Mouse (Mus musculus) adrenal gland, adult 8-10 months (tissue): ENCODE measurements at regions not wholly inside any gene's neighbourhood (a gene's known extent, or its start where the extent isn't known, plus 50 kb on each side); places are given as distances from the start of the nearest gene placed in this dataset.

ENCODE experiments used
- DNase-seq: peaks from one replicate; pipeline ENCODE4 v3.0.0; 2022

DNA sequence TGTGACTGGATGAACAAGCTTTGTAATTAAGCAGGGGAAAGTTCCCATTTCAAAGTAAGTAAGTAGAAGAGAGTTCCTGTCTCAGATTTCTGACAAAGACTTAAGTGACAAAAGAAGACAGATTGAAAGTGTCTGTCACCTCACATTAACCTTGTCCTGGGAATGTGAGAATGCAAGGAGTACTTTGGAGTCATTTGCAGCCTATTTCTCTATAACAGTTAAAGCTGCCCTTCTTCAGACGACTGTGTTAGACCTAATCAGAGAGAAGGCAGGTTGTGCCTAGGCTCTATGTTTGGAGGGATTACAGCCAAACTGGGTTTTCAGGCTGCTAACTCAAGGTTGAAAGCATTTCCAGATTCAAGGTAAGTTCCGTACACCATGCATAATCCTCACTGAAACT lies 446.5 kb downstream of the Pdgfc start:
- no peak for DNase-seq

DNA sequence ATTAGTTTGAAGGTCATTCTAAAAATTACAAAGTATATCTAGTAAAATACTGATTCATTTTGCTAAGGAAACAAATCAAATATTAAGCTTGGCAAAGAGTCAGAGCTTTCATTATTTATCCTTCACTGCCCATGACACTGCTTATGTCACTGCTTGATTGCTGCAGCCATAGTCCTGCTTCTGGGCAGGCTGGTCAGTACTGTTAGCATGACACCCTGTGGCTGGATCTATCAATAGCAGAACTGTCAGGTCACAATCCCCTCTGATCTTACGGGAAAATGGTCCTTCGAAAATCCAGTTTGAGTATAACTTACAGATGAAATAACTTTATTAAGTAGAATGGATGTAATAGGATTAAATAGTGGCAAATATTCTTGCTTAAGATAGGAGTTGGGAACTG lies 447.1 kb downstream of the Pdgfc start:
- DNase-seq = peak; percentile 20

DNA sequence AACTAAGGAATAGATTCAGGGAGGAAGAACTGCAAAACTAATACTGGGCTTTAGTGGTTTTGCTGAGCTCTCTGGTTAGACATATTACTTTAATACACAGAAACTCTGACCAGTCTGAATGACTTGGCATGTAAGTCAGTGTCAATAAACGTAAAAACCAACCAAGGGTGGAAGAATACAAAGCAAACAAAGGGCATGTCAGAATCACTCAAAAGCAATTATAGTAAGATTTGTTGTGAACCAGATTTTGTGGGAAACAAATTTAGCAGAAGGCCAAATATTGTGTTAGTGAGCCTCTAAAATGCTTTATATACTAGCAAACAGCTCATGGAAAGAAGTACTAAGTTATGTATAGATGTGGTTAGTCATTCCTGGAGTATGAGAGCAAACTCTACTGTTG lies 427.1 kb upstream of the Ctso start:
- DNase-seq = no peak

- no peak for DNase-seq
Measured at GRCm38 (mm10) chr3:81508611-81509010, 423.8 kb upstream of the Ctso start.

- DNase-seq = no peak
Measured at GRCm38 (mm10) chr3:81521804-81522203, 410.6 kb upstream of the Ctso start.

DNA sequence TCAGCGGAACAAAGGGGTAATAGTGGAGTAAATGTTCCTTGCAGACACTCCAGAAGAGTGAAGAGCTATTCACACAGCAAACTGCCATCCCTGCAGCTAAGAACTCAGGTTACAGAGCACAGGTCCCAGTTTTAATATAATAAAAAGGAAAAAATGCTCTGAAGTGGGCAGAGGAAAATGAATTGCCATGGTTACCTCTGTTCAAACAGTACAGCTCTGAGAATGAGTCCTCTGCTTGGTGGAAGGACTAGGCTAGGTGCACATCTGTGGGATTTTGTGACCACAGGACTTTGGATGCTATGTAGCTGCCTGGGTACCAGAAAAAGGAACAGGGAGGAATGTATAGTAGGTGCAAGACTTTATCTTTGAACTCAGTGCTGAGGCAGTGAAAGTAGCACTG lies 401.5 kb upstream of the Ctso start:
- DNase-seq = no peak

GRCm38 (mm10) chr3:81535448-81536205 lies 396.8 kb upstream of the Ctso start:
- DNase-seq = peak; percentile 45

DNA sequence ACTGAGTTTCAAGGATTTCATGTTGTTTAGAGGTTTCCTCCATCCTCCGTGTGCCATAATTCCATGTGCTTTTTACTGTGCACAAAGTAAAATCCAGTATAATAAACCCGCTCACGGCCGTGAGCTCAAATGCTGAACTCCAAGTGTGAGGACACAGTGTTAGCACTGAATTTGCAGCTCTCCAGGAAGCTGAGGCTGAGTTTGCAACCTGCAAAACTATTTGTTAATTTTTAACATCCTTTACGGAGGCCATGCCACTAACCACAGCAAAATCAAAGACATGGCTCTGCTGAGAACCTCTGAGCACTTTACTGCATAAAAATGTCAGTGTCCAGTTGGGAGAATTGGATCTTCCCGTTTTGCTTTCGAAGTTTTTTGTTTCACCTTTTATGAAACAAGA lies 377.6 kb upstream of the Ctso start:
- DNase-seq = no peak

- DNase-seq = no peak
Measured at GRCm38 (mm10) chr3:81562610-81563258, 369.7 kb upstream of the Ctso start.

DNA sequence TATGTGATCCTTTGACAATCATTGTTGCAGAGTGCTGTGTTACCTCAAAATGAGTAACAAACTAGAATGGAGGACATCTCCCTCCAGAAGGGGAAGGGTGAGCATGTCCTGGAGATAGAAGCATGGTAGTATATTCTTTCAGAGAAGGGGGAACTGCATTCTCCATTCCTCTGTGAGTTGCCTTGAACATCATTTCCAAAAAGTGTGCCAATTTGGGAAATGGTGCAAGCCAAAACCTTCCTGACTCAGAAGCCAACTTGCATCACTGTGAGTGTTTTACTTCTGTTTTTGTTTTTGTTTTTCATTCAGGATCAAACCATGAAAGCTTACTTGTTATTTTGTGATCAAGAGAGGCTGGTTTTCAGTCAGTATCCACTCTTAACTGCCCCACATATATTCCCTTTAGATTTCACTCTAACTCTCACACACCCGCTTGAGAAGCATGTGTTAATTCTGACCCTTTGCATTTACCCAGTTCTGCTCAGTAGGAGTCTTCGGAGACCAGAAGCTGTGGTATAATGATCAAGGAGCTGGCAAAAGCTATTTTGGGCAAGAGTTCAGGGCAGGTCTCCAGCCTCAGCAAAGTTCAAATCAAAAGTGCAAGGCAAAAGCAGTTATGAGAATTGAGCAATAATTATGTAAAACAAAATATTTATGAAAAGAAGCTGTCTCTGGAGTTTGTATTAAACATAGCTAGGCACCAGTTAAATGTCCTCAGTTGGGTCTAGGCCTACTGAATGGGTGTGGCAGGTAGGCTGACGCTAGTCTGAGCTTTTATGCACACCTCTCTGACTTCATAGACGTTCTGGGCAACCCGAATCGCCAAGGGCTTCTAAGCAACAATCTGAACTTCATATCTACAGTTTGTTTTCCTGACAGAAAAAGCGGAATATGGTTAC lies 368.3 kb upstream of the Ctso start:
- DNase-seq = peak; percentile 29

GRCm38 (mm10) chr3:81564757-81565063 lies 367.7 kb upstream of the Ctso start:
- DNase-seq = no peak

GRCm38 (mm10) chr3:81583387-81584027 lies 348.9 kb upstream of the Ctso start:
- no peak for DNase-seq

DNA sequence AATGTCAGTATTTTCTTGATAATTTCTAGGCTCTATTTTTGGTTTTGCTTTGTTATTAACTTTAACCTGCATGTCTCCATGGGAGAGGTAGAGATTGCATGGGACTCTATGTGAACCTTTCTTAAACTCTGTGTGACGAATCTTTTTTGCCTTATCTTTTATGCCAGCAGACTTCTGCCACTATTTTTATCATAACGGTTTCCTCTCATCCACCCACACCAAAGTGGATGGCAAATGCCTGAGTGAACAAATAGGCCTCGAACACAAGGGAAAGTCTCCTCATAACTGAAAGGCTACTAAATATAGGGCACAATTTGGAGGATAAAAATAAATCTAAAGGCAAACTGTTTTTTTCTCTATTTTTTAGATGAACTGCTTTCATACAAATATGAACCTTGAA lies 343.3 kb upstream of the Ctso start:
- DNase-seq = no peak

DNA sequence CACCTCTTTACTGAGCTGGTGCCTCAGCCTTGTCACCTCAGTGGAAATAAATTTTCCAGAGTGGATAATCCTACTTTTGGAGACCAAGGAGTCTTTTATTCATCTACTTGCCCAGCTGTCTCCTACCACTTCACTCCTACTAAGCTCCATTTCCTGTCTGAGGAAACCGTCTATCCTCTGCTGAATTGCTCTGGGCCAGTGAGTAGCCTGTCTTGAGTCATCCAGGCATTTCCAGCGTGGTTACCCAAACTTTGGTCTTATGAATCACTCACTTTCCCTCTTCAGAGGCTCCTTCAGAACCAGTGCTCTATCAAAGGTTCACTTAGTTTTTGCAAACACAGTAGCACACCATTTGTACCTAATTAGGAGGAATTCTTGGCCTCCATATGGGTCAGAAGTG lies 303.2 kb upstream of the Ctso start:
- DNase-seq = no peak

- DNase-seq = no peak
Measured at GRCm38 (mm10) chr3:81658490-81658889, 273.9 kb upstream of the Ctso start.

GRCm38 (mm10) chr3:81661620-81662019 lies 270.8 kb upstream of the Ctso start:
- no peak for DNase-seq

DNA sequence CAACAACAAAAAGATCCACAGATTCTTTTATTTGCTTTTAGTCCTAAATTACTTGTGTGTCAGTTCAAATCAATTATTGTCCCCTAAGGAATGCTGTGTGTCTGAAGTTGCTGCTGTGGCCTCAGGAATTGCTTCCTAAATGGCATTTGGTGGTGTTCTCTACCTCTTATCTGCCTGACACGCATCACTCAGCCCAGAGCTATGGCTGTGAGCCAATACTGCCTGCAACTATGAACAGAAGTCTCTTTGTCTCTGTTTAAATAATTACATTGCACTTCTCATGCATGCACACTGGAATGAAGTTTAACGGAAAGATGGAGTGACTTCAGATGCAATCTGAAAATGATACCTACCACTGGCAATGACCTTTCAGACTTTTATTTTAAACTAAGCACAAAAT lies 266.1 kb upstream of the Ctso start:
- no peak for DNase-seq

DNA sequence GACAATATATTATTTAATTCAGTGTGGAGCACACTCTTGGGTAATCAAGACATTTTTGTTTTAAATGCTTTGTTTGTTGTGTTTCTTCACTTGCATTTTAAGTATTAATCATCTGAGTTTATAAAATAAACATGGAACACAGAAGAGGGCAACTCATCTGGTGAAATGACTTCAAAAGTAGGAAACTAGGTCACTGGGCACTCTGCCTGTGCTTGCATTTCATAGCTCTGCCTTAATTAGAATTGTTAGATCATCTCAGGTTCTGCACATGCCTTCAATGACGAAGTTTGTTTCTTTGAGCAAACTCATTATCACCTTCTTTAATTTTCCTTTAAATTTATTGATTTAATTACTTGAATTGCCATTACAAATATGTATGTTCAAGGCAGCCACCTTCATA lies 255.8 kb upstream of the Ctso start:
- peak; percentile 5 for DNase-seq

GRCm38 (mm10) chr3:81701974-81702697 lies 230.3 kb upstream of the Ctso start:
- no peak for DNase-seq

DNA sequence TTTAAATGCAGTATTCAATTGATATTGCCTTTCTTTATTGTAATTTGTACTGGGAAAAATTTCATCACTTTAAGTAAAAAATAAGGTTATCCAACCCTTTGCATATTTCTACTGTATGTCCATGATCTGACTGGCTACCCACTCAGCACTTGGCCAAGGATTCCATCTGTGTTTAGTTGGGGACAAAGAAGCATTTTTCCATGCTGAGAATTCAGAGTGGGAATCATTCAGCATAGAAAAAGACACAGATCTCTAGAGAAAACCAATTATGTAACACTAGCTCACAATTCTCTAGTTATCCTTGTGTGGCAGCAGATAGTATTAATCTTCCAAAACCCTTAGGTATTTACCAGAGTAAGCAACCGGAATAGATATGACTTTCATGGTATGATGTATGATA lies 213.5 kb upstream of the Ctso start:
- DNase-seq = no peak

DNA sequence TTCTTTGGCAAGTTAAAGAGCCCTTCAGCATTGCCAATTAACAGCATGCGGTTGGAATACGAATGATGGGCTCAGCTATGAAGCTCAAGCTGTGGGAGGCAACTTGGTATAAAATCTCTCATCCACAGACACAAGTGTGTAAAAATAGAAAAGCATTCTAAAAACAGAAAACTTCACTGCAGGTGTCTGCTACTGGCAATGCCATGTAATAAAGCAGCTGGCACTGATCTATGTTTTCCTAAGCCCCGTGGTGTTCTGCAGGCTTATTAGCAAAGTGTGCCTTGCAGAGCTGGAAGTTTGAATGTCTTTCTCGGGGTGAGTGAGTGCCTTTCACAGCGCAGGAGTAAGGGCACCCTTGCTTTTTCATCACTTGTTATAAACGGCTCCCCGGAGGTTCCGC lies 196.9 kb upstream of the Ctso start:
- no peak for DNase-seq

DNA sequence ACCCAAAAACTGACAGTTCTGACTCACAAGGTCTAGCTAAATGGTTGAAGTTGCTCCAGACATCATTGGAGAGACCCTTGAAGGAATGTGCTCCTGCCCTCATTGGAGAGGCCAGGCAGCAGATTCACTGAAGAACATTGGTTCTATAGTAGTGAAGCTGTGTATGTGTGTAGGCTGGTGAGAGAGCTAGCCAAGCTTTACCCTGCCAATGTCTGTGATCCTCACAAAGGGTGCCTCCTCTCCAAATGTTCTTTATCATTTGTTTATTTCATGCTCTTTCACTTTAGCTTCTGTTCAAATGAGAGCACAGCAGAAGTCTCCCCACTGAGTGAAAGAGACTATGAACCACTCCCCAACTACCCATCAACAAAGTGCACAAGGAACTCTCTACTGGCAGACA lies 195.6 kb upstream of the Ctso start:
- DNase-seq = no peak
